Mouse (Mus musculus): ENCODE measurements at regions not wholly inside any gene's neighbourhood (a gene's known extent, or its start where the extent isn't known, plus 50 kb on each side); places are given as distances from the start of the nearest gene placed in this dataset.

GRCm38 (mm10) chr6:147755750-147756523 is 280.3 kb downstream of the Ccdc91 start:
- DNase-seq, result no peak

GRCm38 (mm10) chr6:147759485-147759884 is 283.9 kb downstream of the Ccdc91 start:
- no peak for DNase-seq

GRCm38 (mm10) chr6:147760113-147760512 is 284.5 kb downstream of the Ccdc91 start:
- DNase-seq, result no peak

GRCm38 (mm10) chr6:147765241-147765640 is 281.8 kb upstream of the Far2 start:
- no peak for DNase-seq

GRCm38 (mm10) chr6:147769180-147769579 is 277.9 kb upstream of the Far2 start:
- no peak for DNase-seq

DNA sequence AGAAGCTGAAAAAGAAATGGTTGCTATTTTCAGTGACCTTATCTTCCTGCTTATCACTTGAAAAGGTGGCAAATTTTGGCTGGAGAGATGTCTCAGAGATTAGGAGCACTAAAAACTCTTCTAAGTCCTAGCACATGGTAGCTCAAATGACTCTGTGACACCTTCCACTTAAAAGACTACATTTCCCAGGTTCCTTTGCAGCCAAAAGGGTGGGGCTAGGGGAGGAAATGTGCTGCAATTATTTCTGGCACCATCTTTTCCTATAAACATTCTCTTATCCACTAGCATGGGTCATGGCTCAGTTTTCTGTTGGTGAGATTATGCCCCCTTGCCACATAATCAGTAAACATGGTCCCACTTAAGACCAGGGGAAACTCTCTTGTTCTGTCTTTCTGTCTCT is 277.0 kb upstream of the Far2 start:
- DNase-seq, result no peak

DNA sequence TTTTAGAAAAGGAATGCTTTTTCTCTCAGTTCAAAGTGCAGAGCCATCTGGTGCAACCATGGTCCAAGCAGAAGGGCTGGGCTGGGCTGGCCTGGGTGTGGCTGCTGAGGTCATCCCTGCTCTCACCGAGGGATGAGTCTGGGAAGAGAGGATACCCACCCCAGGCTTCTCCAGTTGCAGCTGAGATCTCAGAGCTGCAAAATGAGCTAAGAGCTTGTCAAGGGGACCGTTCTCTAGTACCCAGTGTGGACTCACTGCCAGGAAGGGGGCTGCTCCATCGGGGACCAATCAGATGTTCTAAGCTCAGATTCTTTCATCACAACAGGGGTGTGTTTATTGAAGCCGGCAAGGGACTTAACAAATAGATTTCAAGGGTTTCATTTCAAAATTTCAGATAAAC is 275.6 kb upstream of the Far2 start:
- DNase-seq, result peak; percentile 10 to 18

DNA sequence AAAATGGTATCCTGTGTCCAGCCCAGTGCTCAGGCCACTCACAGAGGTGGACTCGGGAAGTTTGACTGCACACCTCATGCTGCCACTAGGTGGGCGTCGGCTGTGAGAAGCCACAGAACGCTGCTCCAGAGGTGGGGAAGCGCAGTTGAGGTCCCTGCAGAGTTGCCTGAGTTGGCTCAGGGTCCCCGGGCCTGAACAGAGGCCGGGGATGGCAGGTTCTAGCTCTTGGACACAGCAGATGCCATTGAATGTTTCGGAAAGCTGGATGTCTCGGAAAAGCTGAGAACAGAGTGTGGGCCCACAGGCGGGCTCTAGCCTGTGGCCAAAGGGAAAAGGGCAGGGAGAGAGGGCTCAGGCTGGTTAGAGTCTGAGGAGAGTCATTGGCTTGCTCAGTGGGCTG is 273.2 kb upstream of the Far2 start:
- no peak for DNase-seq

- DNase-seq, result no peak
Measured at GRCm38 (mm10) chr6:147774626-147775025, 272.4 kb upstream of the Far2 start.

GRCm38 (mm10) chr6:147779466-147779865 is 267.6 kb upstream of the Far2 start:
- no peak for DNase-seq

DNA sequence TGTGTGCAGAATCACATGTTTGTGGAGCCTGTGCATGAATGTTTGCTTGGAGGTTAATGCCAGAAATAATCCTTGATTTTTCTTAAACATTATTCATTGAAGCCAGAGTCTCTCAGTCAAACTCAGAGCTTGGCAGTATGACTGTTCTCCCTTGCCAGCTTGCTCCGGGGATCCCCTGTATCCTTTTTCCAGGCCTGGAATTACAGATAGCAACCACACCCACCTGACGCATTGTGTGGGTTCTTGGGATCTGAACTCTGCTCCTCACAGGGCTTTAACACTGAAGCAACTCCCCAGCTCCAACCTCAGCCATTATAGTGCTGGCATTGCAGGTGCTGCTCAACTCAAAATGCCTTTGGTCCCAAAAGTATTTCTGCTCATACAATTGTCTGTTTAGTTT is 262.8 kb upstream of the Far2 start:
- DNase-seq, result no peak

DNA sequence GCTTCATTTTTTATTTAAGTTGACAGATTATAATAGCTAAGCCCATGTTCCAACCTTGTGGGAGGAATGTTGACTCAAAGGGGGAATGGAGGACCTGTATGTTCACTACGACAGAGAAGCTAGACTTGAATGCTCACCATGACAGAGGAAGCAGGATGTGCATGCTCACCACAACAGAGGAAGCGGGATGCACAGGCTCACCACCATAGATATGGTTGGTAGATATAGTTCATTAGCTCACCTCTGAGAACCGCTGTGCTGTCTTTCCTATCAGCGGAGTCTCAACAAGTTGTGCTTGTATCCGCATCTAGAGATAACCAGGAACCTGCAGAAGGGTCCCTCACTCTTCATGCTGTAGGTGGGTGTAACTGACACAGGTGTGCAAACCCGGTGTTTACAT is 262.2 kb upstream of the Far2 start:
- no peak for DNase-seq

GRCm38 (mm10) chr6:147788095-147788494 is 259.0 kb upstream of the Far2 start:
- DNase-seq, result peak in 1 of 2 experiments; percentile 27

GRCm38 (mm10) chr6:147789112-147789511 is 257.9 kb upstream of the Far2 start:
- no peak for DNase-seq

DNA sequence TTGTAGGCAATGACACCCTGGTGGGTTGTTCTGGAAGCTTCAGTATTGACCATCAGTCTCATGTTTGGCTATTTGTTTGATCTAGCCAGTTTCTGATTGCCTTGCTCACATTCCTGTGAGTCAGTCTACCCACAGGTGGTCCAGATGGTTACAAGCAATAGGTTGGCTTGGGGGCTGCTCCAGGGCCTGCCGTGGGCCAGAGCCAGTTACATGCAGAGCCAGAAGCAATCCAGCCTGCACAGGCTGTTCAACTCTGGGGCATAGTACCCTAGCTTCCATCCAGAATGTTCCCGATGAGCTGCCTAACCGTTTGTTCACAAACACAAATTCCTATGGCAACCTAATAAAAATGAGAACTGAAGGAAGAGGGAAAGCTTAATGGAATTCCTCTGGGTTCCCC is 253.2 kb upstream of the Far2 start:
- no peak for DNase-seq

DNA sequence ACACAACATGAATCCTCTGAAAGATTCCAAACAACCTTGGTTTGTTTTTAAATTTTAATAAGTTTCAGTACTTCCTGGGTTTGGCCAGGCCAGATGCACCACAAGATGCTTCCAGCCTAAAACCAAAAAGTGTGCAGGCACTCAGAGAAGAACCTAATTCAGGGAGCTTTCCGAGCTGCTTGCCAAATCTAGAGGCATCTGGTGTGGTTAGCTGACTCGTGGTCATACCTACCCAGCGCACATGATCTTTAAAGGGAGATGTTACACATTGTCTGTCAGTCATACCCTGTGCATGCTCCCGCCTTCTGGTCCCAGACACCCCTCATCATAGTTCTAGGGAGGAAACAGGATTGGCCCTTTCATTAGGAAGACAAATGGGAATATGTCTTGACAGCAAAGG is 252.7 kb upstream of the Far2 start:
- no peak for DNase-seq

- no peak for DNase-seq
Measured at GRCm38 (mm10) chr6:147799009-147799727, 247.9 kb upstream of the Far2 start.

GRCm38 (mm10) chr6:147799861-147800260 is 247.2 kb upstream of the Far2 start:
- no peak for DNase-seq

DNA sequence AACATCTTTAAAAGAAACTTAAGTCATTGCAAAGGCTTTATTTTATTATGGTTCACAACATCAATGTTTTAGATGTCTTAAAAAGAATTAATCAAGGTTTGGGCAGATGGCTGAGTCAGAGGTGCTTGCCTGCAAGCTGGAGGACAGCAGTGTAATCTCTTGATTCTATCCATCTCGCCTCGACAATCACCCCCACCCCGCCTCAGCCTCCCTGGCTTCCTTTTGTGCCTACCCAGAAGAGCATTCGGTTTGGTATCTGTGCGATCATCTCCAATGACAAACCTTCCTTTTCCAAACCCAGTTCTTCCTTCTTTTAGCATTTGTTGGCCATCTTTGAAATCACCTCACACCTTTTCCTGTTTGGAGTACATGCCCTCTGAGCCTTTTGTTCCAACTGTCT is 246.2 kb upstream of the Far2 start:
- DNase-seq, result no peak

DNA sequence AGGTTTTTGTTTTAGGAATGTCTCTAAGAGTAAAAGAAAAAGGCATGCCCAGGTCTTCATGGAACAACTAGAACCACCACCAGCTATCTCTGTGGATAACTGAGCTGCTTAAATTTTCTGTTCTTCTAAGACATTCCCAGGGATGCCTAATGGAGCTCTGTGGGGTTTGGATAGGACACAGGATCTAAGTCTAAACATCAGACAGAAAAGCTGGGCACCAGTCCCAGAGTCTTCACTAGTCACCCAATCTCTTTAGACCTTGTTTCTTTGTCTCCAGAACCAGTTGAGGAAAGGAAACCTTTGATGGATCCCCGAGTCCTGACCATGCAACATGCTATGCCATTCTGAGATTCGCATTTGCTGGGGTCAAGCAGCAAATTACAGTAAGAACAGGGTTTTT is 243.2 kb upstream of the Far2 start:
- no peak for DNase-seq

DNA sequence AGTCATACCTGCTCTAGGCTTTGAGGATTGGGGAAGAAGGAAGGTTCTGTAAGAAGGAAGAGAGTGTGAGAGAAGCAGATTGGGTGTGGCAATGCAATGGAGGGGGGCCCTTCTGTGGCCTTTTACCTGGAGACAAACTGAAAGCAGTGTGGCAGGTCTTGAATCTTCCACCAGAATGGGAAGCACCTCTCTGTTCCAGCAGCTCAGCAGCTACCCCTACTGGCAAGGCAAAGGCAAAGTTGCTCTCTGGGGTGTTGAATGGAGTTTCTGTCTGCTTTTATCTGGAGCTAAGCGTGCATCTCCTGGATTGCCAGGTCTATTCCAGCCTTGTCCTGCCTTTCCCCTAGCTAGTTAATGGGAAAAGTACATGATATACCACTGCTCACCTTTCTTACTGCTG is 236.3 kb upstream of the Far2 start:
- DNase-seq, result peak; percentile 67 to 78

DNA sequence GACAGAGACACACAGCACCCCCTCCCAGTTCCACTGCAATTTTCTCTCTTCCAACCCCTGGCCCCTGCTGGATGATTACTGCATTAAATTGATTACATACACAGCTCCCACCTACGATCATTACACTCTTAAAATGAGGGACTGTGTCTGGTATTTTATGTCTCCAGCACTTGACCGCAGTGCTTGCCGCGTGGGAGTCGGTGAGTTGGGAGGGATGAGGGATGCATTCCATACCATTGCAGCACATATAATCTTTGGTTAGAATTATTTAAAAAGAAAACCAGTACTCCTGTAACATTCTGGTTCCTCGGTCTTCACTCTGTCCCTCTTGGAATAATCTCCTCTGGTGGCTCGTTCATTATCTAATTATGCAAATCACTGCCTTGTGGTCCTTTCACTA is 230.2 kb upstream of the Far2 start:
- no peak for DNase-seq

DNA sequence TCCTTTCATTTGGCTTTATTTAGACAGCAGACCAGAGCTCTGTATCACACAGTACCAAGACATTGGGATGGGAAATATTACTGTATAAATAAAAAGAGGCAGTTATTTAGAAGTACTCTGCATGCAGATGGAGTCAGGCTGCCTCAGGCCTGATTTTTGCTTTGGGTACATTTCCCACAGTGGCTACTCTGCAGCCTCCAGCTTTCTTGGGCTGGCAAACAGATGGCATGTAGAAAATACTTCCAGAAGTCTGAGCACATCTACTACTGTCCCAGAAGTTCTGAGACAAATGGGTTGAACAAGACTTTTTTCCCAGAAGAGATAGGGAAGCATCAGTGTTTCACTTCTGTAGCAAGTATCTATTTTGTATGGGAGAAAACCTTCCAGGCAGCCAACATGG is 229.8 kb upstream of the Far2 start:
- no peak for DNase-seq

DNA sequence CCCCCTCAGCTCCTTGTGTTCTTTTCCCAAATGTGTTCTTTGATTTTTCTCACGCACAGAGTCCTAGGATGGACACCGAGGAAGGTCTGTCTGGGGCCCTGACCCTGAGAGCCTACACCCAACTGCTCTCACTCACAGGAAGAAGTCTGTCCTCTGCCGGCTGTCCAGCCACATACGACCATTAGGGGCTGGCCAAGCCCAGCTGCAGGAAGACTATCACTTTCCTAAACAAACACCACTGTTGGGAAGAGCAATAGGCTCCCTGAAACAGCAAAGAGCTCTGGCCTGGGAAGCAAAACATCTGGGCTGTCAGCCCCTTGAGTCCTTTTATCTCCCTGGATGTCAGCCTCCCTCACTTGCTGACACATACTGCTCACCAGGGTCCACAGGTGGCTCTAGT is 224.8 kb upstream of the Far2 start:
- no peak for DNase-seq

DNA sequence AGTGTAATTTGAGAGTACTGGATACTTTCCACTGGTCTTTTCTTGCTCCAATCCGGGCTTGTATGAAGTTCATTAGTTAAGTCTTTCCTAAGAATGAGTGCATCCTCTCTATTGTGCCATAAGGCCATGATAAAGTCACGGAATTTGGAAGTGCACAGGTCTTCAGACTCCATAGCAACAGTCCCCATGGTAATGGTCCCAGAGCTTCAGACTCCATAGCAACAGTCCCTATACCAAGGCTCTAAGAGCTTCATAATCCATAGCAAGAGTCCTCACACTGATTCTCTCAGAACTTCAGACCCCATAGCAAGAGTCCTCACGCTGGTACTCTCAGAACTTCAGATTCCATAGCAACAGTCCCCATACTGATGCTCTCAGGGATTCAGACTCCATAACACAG is 214.5 kb upstream of the Far2 start:
- DNase-seq, result no peak
